Mouse (Mus musculus): Measurements from ENCODE around the gene Ms4a2.

- TF ChIP-seq FLI1 (IDR thresholded peaks at IDR 0.05; ENCODE audit: low read length): no peak
- no peak for TF ChIP-seq GATA1 (IDR thresholded peaks at IDR 0.05; ENCODE audit: borderline replicate concordance, low read length)
These were observed 35.6 kb upstream of the Ms4a2 start for GRCm38 (mm10) chr19:11659142-11659541.
